Mouse (Mus musculus): ENCODE results near the gene Capn13. TPM values are rescaled to one million over a fixed set of nuclear protein-coding genes. Genes with fewer than 3 reads are reported as not detected.

Capn13 gene
- total RNA-seq (2023): not detected

DNA sequence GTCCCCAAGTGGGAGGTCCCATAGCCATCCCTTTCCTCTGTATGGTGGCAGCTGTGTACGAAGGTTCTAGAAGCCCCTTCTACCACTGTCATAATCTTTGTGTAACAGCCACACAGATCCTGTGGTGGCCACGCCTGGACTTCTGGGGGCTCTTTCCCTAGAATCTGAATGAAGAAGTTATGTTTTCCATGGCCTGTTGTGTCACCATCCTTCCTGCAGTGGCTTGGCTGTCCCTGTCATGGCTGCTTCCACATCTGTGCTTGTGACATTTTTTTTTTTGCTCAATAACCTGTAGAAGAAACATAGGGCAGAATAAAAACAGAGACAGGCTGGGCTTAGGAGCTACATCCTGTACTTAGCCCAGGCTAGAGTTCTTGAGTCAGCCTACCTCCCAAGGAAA lies at the start of gene Capn13:
Gene Capn13, minus strand, starts transcription at position 5 of the 400 bp plus-strand sequence.

